Mouse (Mus musculus) testis, adult 2 months (tissue): ENCODE results near the gene Mynn. TPM values are rescaled to one million over a fixed set of nuclear protein-coding genes. Genes with fewer than 3 reads are reported as not detected.

Experiments
- H3K27ac ChIP-seq: fragments of 200-500 bp; 2 replicates; pipeline ENCODE4 v1.5.1; 2012; ENCODE audit warnings: low read depth, low read length; ENCODE audit not compliant: control insufficient read depth, insufficient read depth
- H3K27me3 ChIP-seq: fragments of 200-500 bp; 2 replicates; pipeline ENCODE4 v1.6.1; 2012; ENCODE audit warnings: mild to moderate bottlenecking, low read length, moderate library complexity; ENCODE audit not compliant: control insufficient read depth, insufficient read depth
- H3K36me3 ChIP-seq: fragments of 200-500 bp; 2 replicates; pipeline ENCODE4 v1.6.1; 2012; ENCODE audit warnings: mild to moderate bottlenecking, low read length; ENCODE audit not compliant: control insufficient read depth, insufficient read depth
- H3K4me1 ChIP-seq: fragments of 200-500 bp; 2 replicates; pipeline ENCODE4 v1.6.1; 2012; ENCODE audit warnings: low read length; ENCODE audit not compliant: control insufficient read depth, insufficient read depth
- H3K4me3 ChIP-seq: fragments of 200-500 bp; 2 replicates; pipeline ENCODE4 v1.5.1; 2012; ENCODE audit warnings: low read depth, mild to moderate bottlenecking, low read length, moderate library complexity, mixed read lengths; ENCODE audit not compliant: control insufficient read depth
- CTCF ChIP-seq: fragments of 200-500 bp; IDR thresholded peaks from 2 replicates; pipeline ENCODE4 v1.5.1; 2012; ENCODE audit warnings: low read depth, mild to moderate bottlenecking, inconsistent platforms, low read length, moderate library complexity; ENCODE audit not compliant: control insufficient read depth, insufficient read depth, insufficient replicate concordance
- POLR2A ChIP-seq: fragments of 200-500 bp; IDR thresholded peaks from 2 replicates; pipeline ENCODE4 v1.6.1; 2012; ENCODE audit warnings: low read depth, mild to moderate bottlenecking, inconsistent platforms, low read length, moderate library complexity; ENCODE audit not compliant: control insufficient read depth
- polyA plus RNA-seq: library from polyadenylated mRNA; depleted of rRNA; stranded (reverse); fragments of >200 nt; gene quantifications from 2 replicates; pipeline ENCODE4 v1.2.3, GENCODE M21; 2012

Gene Mynn
- polyA plus RNA-seq, 1 experiment = 6.2 TPM

DNA sequence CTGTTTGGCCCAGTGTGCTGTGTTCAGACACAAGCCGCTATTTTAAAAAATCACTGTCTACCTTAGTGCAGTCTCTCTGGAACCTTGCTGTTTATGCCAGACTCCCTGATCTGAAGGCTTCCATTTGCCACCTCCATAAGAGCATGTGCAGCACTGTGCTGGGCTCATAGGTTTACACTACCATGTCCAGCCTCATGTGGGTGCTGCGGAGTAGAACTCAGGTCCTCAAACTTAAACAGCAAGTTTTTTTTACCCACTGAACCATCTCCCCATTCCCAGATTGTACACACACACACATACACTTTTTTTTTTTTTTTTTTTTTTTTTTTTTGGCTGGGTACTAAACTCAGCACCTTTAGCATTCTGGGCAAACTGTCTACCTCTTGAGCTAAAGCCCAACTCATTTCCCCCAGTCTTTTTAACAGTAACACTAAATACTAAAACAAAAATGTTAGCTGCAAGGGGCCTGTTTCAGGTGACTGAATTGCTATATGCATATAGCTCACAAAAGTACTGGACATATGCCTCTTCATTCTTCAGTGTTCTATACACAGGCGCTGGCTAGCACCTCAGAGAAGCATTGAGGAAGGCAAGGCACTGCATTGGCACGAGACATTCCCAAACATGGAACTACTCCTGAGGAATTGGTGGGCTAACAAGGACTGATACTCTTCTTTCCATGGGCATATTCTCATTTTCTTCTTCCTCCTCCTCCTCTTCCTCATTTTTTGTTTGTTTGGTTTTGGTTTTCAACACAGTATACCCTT, 8.0 kb upstream of the Mynn start:
- Histone ChIP-seq H3K36me3 (no peaks in the 10 kb centered on the region), H3K4me3 (no peak overlapping the region), H3K4me1 (peaks cover 8% of the 10 kb centered on the region), H3K27ac (no peak overlapping the region), H3K27me3 (no peaks in the 10 kb centered on the region)
- TF ChIP-seq CTCF = no peak
- no peak for TF ChIP-seq POLR2A

DNA sequence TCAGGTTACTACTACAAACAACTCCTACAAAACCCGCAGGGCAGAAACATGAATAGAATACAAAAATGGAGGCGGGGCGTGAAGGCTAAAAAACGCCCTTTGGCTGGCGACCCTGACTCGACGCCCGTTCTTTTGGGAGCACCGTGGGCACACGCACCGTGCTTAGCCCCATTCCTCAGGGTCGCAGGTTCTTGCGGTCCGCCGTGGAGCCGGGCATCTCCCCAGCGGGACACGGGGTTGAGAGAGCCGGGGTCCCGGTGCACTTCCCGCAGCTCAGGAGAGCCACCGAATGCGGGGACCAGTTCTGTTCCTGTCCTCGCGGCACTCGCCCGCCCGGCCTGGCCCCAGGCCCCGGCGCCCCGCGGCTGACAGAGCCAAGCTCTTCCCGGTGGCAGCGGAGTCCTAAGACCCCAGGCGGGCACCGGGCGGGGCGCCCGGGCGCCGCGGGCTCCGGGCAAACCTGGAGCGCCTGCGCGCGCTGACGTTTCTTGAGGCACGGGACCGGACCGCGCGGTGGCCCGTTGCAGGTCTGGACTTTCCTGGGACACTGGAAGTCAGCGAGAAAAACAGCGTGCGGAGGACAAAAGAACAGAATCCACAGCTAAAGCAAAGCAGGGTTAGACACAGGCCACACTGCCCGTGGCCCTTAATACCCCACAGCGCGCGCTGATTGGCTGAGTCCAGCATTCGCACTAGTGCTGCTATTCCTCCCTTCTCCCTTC, 6.6 kb upstream of the Mynn start:
- Histone ChIP-seq H3K36me3 (no peaks in the 10 kb centered on the region), H3K4me1 (peaks cover 13% of the 10 kb centered on the region), H3K27me3 (no peaks in the 10 kb centered on the region), H3K4me3 (peak overlapping the region; percentile 90), H3K27ac (peak overlapping the region; percentile 62)
- TF ChIP-seq CTCF (no peak), POLR2A (no peak)

DNA sequence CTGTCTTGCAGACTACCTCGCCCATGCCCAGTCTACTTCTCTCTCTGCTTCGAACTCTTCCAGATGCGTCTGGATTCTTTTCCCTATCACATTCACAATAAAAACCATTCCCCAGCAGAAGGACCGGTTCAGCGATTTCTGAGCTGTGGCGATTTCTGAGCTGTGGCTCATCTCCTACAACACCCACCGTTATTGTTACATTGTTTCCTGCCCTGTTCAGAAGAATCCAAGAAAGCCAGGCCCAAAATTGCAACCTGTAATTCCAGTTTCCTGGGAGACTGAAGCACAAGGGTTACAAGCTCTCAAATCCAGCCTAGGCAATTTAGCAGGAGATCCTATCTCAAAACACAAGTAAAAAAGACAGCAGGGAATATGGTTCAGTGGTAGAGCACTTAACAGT, 4.6 kb upstream of the Mynn start:
- no peak overlapping the region for H3K27ac ChIP-seq
- TF ChIP-seq CTCF (no peak), POLR2A (no peak)
- peaks cover 16% of the 10 kb centered on the region for H3K4me1 ChIP-seq
- H3K36me3 ChIP-seq = no peaks in the 10 kb centered on the region
- no peaks in the 10 kb centered on the region for H3K27me3 ChIP-seq
- H3K4me3 ChIP-seq = peak overlapping the region; percentile 59; the same call in 1 of the 2 replicates

GRCm38 (mm10) chr3:30599711-30600545, 1.9 kb upstream of the Mynn start, which contains the start of gene Actrt3:
Actrt3 (minus strand) TSS chr3:30599939.
- peak within 1 kb of the TSS; percentile 82 for H3K4me3 ChIP-seq
- H3K27ac ChIP-seq = no peak within 1 kb of the TSS; the same call in 1 of the 2 replicates
- no peaks in the 10 kb centered on the region for H3K36me3 ChIP-seq
- TF ChIP-seq CTCF (no peak), POLR2A (peak; percentile 72; the same call in 1 of the 2 replicates)
- no peaks in the 10 kb centered on the region for H3K27me3 ChIP-seq
- peaks cover 18% of the 10 kb centered on the region for H3K4me1 ChIP-seq

- TF ChIP-seq CTCF = no peak
- TF ChIP-seq POLR2A = no peak
- peaks cover 13% of the 10 kb centered on the region for H3K4me1 ChIP-seq
- no peak overlapping the region; the same call in 1 of the 2 replicates for H3K27ac ChIP-seq
- no peaks in the 10 kb centered on the region for H3K27me3 ChIP-seq
- peak overlapping the region; percentile 82 for H3K4me3 ChIP-seq
- H3K36me3 ChIP-seq = no peaks in the 10 kb centered on the region
These were observed 1.1 kb upstream of the Mynn start for GRCm38 (mm10) chr3:30600717-30601116.

GRCm38 (mm10) chr3:30601175-30601574, 690 bp upstream of the Mynn start:
- no peak for TF ChIP-seq CTCF
- TF ChIP-seq POLR2A = no peak
- Histone ChIP-seq H3K36me3 (no peaks in the 10 kb centered on the region), H3K27me3 (no peaks in the 10 kb centered on the region), H3K4me3 (peak overlapping the region; percentile 54), H3K4me1 (peaks cover 11% of the 10 kb centered on the region), H3K27ac (peak overlapping the region; percentile 51; the same call in 1 of the 2 replicates)
